8 mouse cellular contexts compared by ENCODE assay signal in the genomic region with DNA sequence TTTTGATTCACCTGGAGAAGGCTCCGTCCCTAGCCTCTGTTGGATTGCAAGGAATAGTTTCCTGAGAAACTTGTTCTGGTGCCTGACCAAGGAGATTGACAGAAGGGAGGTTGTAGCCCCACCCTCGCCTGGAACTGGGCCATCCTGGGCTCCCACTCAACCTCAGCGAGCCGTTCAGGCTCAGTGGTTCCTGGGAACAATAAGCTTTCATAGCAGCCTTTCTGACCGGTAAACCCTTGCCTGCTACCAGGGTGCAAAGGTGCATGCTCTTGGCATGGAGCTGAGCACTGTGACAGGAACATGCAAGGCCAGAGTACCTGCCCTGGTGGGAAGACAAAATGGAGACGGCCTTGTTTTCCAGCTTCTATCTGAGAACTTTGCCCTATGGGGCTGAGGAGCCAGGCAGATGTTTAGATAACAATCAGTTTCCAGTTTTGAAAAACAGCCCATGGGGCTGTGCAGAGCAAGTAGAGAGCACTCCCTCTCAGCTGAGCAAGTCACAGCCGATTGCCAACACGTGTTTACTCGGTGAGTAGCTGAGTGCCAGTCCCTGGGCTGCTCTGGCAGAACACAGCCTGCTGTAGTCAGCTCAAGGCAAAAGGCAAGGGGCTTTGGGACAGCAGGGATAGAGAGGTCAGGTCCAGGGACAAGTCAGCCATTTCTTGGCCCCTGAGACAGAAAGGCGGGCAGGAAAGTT. TPM values are rescaled to one million over a fixed set of nuclear protein-coding genes. Genes with fewer than 3 reads are reported as not detected.
DNase-seq lines count a peak whose midpoint lies in the region; ATAC-seq and TF ChIP-seq lines count a peak whose summit lies in the region.

No protein-coding gene starts in this region.

- H3K9me3 ChIP-seq in hindbrain, postnatal 0 days (ENCODE audit: low read length) = no peaks in the 10 kb centered on the region
- no peaks in the 10 kb centered on the region for H3K9me3 ChIP-seq in hindbrain, embryonic 14.5 days (ENCODE audit: control insufficient read depth, low read length)
- no peaks in the 10 kb centered on the region for H3K9me3 ChIP-seq in heart, embryonic 12.5 days (replicated peaks)
- H3K9me3 ChIP-seq in midbrain, embryonic 16.5 days (replicated peaks; ENCODE audit: control insufficient read depth, low read length, poor library complexity, severe bottlenecking) = no peaks in the 10 kb centered on the region

- H3K4me3 ChIP-seq in hindbrain, postnatal 0 days (ENCODE audit: low read length) = no peak overlapping the region
- H3K4me3 ChIP-seq in hindbrain, embryonic 14.5 days (replicated peaks; ENCODE audit: low read length) = no peak overlapping the region
- no peak overlapping the region for H3K4me3 ChIP-seq in heart, embryonic 12.5 days
- no peak overlapping the region for H3K4me3 ChIP-seq in midbrain, embryonic 16.5 days (ENCODE audit: low read depth, low read length)

- H3K4me1 ChIP-seq in hindbrain, postnatal 0 days (ENCODE audit: insufficient read depth, low read length) = peaks cover 8% of the 10 kb centered on the region
- peaks cover 10% of the 10 kb centered on the region; the same call in 1 of the 2 replicates for H3K4me1 ChIP-seq in hindbrain, embryonic 14.5 days (replicated peaks; ENCODE audit: control insufficient read depth, insufficient read depth, low read length)
- H3K4me1 ChIP-seq in heart, embryonic 12.5 days (replicated peaks) = peaks cover 13% of the 10 kb centered on the region; the same call in 1 of the 2 replicates
- peaks cover 3% of the 10 kb centered on the region for H3K4me1 ChIP-seq in midbrain, embryonic 16.5 days (ENCODE audit: control insufficient read depth, insufficient read depth, low read length)

- H3K9ac ChIP-seq in hindbrain, postnatal 0 days (replicated peaks; ENCODE audit: low read length) = no peak overlapping the region
- H3K9ac ChIP-seq in hindbrain, embryonic 14.5 days = no peak overlapping the region
- H3K9ac ChIP-seq in heart, embryonic 12.5 days = no peak overlapping the region
- H3K9ac ChIP-seq in midbrain, embryonic 16.5 days (ENCODE audit: low read depth, low read length) = no peak overlapping the region

- H3K27me3 ChIP-seq in hindbrain, postnatal 0 days (ENCODE audit: insufficient read depth, low read length) = no peaks in the 10 kb centered on the region
- peaks cover 22% of the 10 kb centered on the region for H3K27me3 ChIP-seq in hindbrain, embryonic 14.5 days (ENCODE audit: control insufficient read depth, insufficient read depth, low read length)
- H3K27me3 ChIP-seq in heart, embryonic 12.5 days (replicated peaks) = peaks cover 52% of the 10 kb centered on the region
- H3K27me3 ChIP-seq in midbrain, embryonic 16.5 days (ENCODE audit: control insufficient read depth, insufficient read depth, low read depth, low read length) = peaks cover 5% of the 10 kb centered on the region

- peak; percentile 60 for DNase-seq in hindbrain, postnatal 0 days (ENCODE audit: low spot score)
- DNase-seq in hindbrain, embryonic 14.5 days (ENCODE audit: low spot score) = no peak
- DNase-seq in brain, adult 2 months (ENCODE audit: low read depth, low spot score) = peak; percentile 61
- DNase-seq in kidney, postnatal 25 days = peak; percentile 93 to 97
- peak; percentile 69 for DNase-seq in lung, postnatal 36 days
- peak; percentile 55 to 78 for DNase-seq in urinary bladder, postnatal 4 days (ENCODE audit: low spot score in 2 of 2)

- no peak for TF ChIP-seq CTCF in hindbrain, postnatal 0 days (IDR thresholded peaks at IDR 0.05; ENCODE audit: low read depth)

- H3K27ac ChIP-seq in hindbrain, postnatal 0 days = no peak overlapping the region
- no peak overlapping the region for H3K27ac ChIP-seq in hindbrain, embryonic 14.5 days
- H3K27ac ChIP-seq in heart, embryonic 12.5 days (ENCODE audit: poor library complexity, severe bottlenecking) = no peak overlapping the region
- no peak overlapping the region for H3K27ac ChIP-seq in midbrain, embryonic 16.5 days (ENCODE audit: low read length)

- no peak overlapping the region for H3K4me2 ChIP-seq in hindbrain, postnatal 0 days (ENCODE audit: low read depth, low read length)
- no peak overlapping the region for H3K4me2 ChIP-seq in hindbrain, embryonic 14.5 days (replicated peaks)
- H3K4me2 ChIP-seq in heart, embryonic 12.5 days = no peak overlapping the region
- H3K4me2 ChIP-seq in midbrain, embryonic 16.5 days (ENCODE audit: low read length) = no peak overlapping the region

- WGBS in hindbrain, postnatal 0 days = 48% methylated on average over 10 of the region's 10 CpGs
- 66% methylated on average over 10 of the region's 10 CpGs for WGBS in hindbrain, embryonic 14.5 days
- 77% methylated on average over 10 of the region's 10 CpGs for WGBS in heart, embryonic 12.5 days
- WGBS in midbrain, embryonic 16.5 days = 74% methylated on average over 10 of the region's 10 CpGs

- no peaks in the 10 kb centered on the region for H3K36me3 ChIP-seq in hindbrain, postnatal 0 days (ENCODE audit: insufficient read depth, low read length)
- no peaks in the 10 kb centered on the region for H3K36me3 ChIP-seq in hindbrain, embryonic 14.5 days (replicated peaks; ENCODE audit: control insufficient read depth, insufficient read depth)
- no peaks in the 10 kb centered on the region for H3K36me3 ChIP-seq in heart, embryonic 12.5 days
- no peaks in the 10 kb centered on the region for H3K36me3 ChIP-seq in midbrain, embryonic 16.5 days (ENCODE audit: control insufficient read depth, insufficient read depth, low read length)

- ATAC-seq in hindbrain, postnatal 0 days = peak; percentile 21; the same call in 1 of the 2 replicates
- no peak; the same call in 1 of the 2 replicates for ATAC-seq in hindbrain, embryonic 14.5 days (ENCODE audit: low FRiP score)
- 0 out of 2 replicates have a peak, but pooled peaks have one; percentile 29 for ATAC-seq in heart, embryonic 12.5 days (ENCODE audit: insufficient number of reproducible peaks, low FRiP score)
- no peak for ATAC-seq in midbrain, embryonic 16.5 days

RNA-seq across cellular contexts. Expression of a gene that starts 1.2 kb away (rescaled TPM):
- 1.3 TPM in 2 replicates for total RNA-seq in hindbrain, postnatal 0 days (2014; rRNA removed)
- polyA plus RNA-seq in hindbrain, postnatal 0 days (2015; fragmentation: Nextera tagmentation; extraction: Ambion mirVana) = 0.30 and 0.58 TPM in 2 replicates
- 0.60 and 0.64 TPM in 2 replicates for polyA plus RNA-seq in hindbrain, embryonic 14.5 days (2014; fragmentation: Nextera tagmentation; extraction: Ambion mirVana)
- polyA plus RNA-seq in heart, embryonic 12.5 days (2016; fragmentation: Nextera tagmentation; extraction: Ambion mirVana) = 0.26 and 0.45 TPM in 2 replicates
- polyA plus RNA-seq in midbrain, embryonic 16.5 days (2015; fragmentation: Nextera tagmentation; extraction: Ambion mirVana) = 0.37 and 1.0 TPM in 2 replicates

RNA-seq across cellular contexts. Expression of a gene that starts 1.3 kb away (rescaled TPM):
- total RNA-seq in hindbrain, postnatal 0 days (2014; rRNA removed) = 0.18 and 0.58 TPM in 2 replicates
- 0.86 and 0.94 TPM in 2 replicates for polyA plus RNA-seq in hindbrain, postnatal 0 days (2015; fragmentation: Nextera tagmentation; extraction: Ambion mirVana)
- polyA plus RNA-seq in hindbrain, embryonic 14.5 days (2014; fragmentation: Nextera tagmentation; extraction: Ambion mirVana) = 1.7 and 2.7 TPM in 2 replicates
- polyA plus RNA-seq in heart, embryonic 12.5 days (2016; fragmentation: Nextera tagmentation; extraction: Ambion mirVana) = 0.22 and 0.91 TPM in 2 replicates
- polyA plus RNA-seq in midbrain, embryonic 16.5 days (2015; fragmentation: Nextera tagmentation; extraction: Ambion mirVana) = 1.8 and 2.4 TPM in 2 replicates

RNA-seq across cellular contexts. Expression of a gene that starts 31.9 kb away (rescaled TPM):
- 38.0 and 40.0 TPM in 2 replicates for total RNA-seq in hindbrain, postnatal 0 days (2014; rRNA removed)
- polyA plus RNA-seq in hindbrain, postnatal 0 days (2015; fragmentation: Nextera tagmentation; extraction: Ambion mirVana) = 51.3 and 54.9 TPM in 2 replicates
- 60.0 and 61.6 TPM in 2 replicates for polyA plus RNA-seq in hindbrain, embryonic 14.5 days (2014; fragmentation: Nextera tagmentation; extraction: Ambion mirVana)
- 51.8 and 57.5 TPM in 2 replicates for polyA plus RNA-seq in heart, embryonic 12.5 days (2016; fragmentation: Nextera tagmentation; extraction: Ambion mirVana)
- 74.0 and 80.7 TPM in 2 replicates for polyA plus RNA-seq in midbrain, embryonic 16.5 days (2015; fragmentation: Nextera tagmentation; extraction: Ambion mirVana)

RNA-seq across cellular contexts. Expression of a gene that starts 41.9 kb away (rescaled TPM):
- 47.9 and 73.1 TPM in 2 replicates for total RNA-seq in hindbrain, postnatal 0 days (2014; rRNA removed)
- polyA plus RNA-seq in hindbrain, postnatal 0 days (2015; fragmentation: Nextera tagmentation; extraction: Ambion mirVana) = 429 and 448 TPM in 2 replicates
- polyA plus RNA-seq in hindbrain, embryonic 14.5 days (2014; fragmentation: Nextera tagmentation; extraction: Ambion mirVana) = 320 and 331 TPM in 2 replicates
- 217 and 231 TPM in 2 replicates for polyA plus RNA-seq in heart, embryonic 12.5 days (2016; fragmentation: Nextera tagmentation; extraction: Ambion mirVana)
- polyA plus RNA-seq in midbrain, embryonic 16.5 days (2015; fragmentation: Nextera tagmentation; extraction: Ambion mirVana) = 410 and 411 TPM in 2 replicates

Comparison
In these comparisons a context has a peak if more than half of its experiments do, and no peak if none do; other contexts are left out.
1. ATAC-seq: peak in hindbrain, postnatal 0 days (single experiment) and heart, embryonic 12.5 days (single experiment); none in hindbrain, embryonic 14.5 days (single experiment) and midbrain, embryonic 16.5 days (single experiment).